Mouse (Mus musculus) lung, postnatal 0 days (tissue): Measurements from ENCODE around the gene Ube2s. TPM values are rescaled to one million over a fixed set of nuclear protein-coding genes. Genes with fewer than 3 reads are reported as not detected.

Experiments
- ATAC-seq: fragments of 200-750 bp; cut with Nextera tagmentation; 2 replicates; pipeline ENCODE4 v1.8.0; 2017; ENCODE audit warnings: moderate library complexity
- DNase-seq: peaks from one replicate; pipeline ENCODE4 v3.0.0-alpha.2; 2016; ENCODE audit warnings: low spot score
- H3K27ac ChIP-seq: fragments of 300-500 bp; sonication (generic); 2 replicates; pipeline ENCODE4 v1.5.1; 2014; ENCODE audit warnings: antibody characterized with exemption, mild to moderate bottlenecking, low read length, mixed read lengths
- H3K27me3 ChIP-seq: fragments of 300-500 bp; sonication (generic); replicated peaks from 2 replicates; pipeline ENCODE4 v1.6.1; 2014; ENCODE audit warnings: low read length, mixed read lengths; ENCODE audit not compliant: insufficient read depth
- H3K36me3 ChIP-seq: fragments of 300-500 bp; sonication (generic); 2 replicates; pipeline ENCODE4 v1.6.1; 2014; ENCODE audit warnings: low read length, mixed read lengths; ENCODE audit not compliant: insufficient read depth
- H3K4me1 ChIP-seq: fragments of 300-500 bp; sonication (generic); 2 replicates; pipeline ENCODE4 v1.6.1; 2014; ENCODE audit warnings: antibody characterized with exemption, low read depth, low read length, mixed read lengths; ENCODE audit not compliant: insufficient read depth
- H3K4me2 ChIP-seq: fragments of 300-500 bp; sonication (generic); replicated peaks from 2 replicates; pipeline ENCODE4 v1.6.1; 2014; ENCODE audit warnings: low read depth, mild to moderate bottlenecking, low read length, moderate library complexity, mixed read lengths
- H3K4me3 ChIP-seq: fragments of 300-500 bp; sonication (generic); 2 replicates; pipeline ENCODE4 v1.5.1; 2014; ENCODE audit warnings: low read depth, low read length
- H3K9ac ChIP-seq: fragments of 300-500 bp; sonication (generic); replicated peaks from 2 replicates; pipeline ENCODE4 v1.6.1; 2014; ENCODE audit warnings: low read depth, mild to moderate bottlenecking
- H3K9me3 ChIP-seq: fragments of 300-500 bp; sonication (generic); 2 replicates; pipeline ENCODE4 v1.6.1; 2016; ENCODE audit warnings: low read length, mixed read lengths
- CTCF ChIP-seq: IDR thresholded peaks from 2 replicates; pipeline ENCODE4 v1.5.1; 2016; ENCODE audit warnings: antibody characterized with exemption, mild to moderate bottlenecking
- EP300 ChIP-seq: IDR thresholded peaks from 2 replicates; pipeline ENCODE4 v1.6.1; 2016; ENCODE audit warnings: antibody characterized with exemption, mild to moderate bottlenecking, control low read depth
- WGBS: fragments of 180-500 bp; shearing (Covaris S2); extraction: QIAGEN DNeasy Blood & Tissue Kit; methylation state at CpG from one replicate; pipeline ENCODE4 v1.1.7; 2014; 5-methylcytosine and 5-hydroxymethylcytosine counted together
- polyA plus RNA-seq: library from polyadenylated mRNA; unstranded; fragments of >200 nt; fragmentation: Nextera tagmentation; extraction: Ambion mirVana; gene quantifications from 2 replicates; pipeline ENCODE4 v1.2.1, GENCODE M21; 2015

Gene Ube2s
- polyA plus RNA-seq, 1 experiment from 2014 or later: 162 TPM

DNA sequence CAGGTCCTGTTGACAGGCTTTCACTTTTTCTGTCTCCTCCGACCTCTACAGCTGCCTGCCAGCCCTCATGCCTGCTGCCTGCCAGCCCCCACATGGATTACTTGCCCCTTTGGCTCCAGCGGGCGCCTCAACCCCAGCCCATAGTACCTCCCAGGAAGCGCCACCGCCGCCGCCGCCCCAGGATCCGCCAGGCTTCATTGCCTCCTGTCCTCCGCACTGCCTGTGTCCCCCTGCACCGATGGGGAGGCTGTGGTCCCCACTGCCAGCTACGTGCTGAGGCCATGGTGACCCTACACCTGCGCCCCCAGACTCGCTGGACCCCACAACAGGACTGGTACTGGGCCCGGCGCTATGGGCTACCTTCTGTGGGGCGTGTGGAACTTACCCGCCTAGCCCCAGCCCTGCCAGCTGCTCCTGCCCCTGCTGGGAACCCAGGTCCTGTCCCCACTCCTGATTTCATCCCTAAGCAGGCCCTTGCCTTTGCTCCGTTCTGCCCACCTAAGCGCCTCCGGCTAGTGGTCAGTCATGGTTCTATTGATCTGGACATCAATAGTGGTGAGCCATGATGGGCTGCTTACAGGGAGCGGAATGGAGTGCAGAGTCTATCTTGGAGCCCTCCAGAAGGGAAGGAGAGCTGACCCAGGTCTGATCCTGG lies 65.9 kb downstream of the Ube2s start:
- 89% methylated on average over 22 of the region's 22 CpGs for WGBS
- H3K4me3 ChIP-seq: no peak overlapping the region
- no peaks in the 10 kb centered on the region for H3K9me3 ChIP-seq
- H3K9ac ChIP-seq: no peak overlapping the region
- no peak overlapping the region for H3K4me2 ChIP-seq
- DNase-seq: no peak
- no peaks in the 10 kb centered on the region for H3K27me3 ChIP-seq
- H3K36me3 ChIP-seq: no peaks in the 10 kb centered on the region; the same call in 1 of the 2 replicates
- TF ChIP-seq EP300: no peak
- TF ChIP-seq CTCF: no peak
- no peak for ATAC-seq
- no peak overlapping the region for H3K27ac ChIP-seq
- no peaks in the 10 kb centered on the region for H3K4me1 ChIP-seq

- Histone ChIP-seq H3K27me3 (no peaks in the 10 kb centered on the region), H3K4me1 (peaks cover 5% of the 10 kb centered on the region; the same call in 1 of the 2 replicates), H3K9ac (no peak overlapping the region), H3K4me2 (no peak overlapping the region), H3K27ac (no peak overlapping the region), H3K9me3 (no peaks in the 10 kb centered on the region), H3K4me3 (no peak overlapping the region), H3K36me3 (no peaks in the 10 kb centered on the region; the same call in 1 of the 2 replicates)
- DNase-seq (no peak), ATAC-seq (no peak)
- no peak for TF ChIP-seq CTCF
- TF ChIP-seq EP300: no peak
- WGBS: 98% methylated on average over 5 of the region's 6 CpGs
Observed at GRCm38 (mm10) chr7:4744886-4745285, 67.5 kb downstream of the Ube2s start.

Other genes with a start within 250 kb of the Ube2s start
- not detected in 2 replicates for gene Ptprh, start 208.5 kb downstream of the Ube2s start, polyA plus RNA-seq
- gene Tmem86b, start 181.2 kb downstream of the Ube2s start, polyA plus RNA-seq: 0.90 and 0.91 TPM in 2 replicates
- gene Ppp6r1, start 153.6 kb downstream of the Ube2s start, polyA plus RNA-seq: 6.8 and 7.5 TPM in 2 replicates
- gene Hspbp1, start 127.5 kb downstream of the Ube2s start, polyA plus RNA-seq: 49.7 and 54.4 TPM in 2 replicates
- 0.31 and 0.45 TPM in 2 replicates for gene Brsk1, start 122.0 kb downstream of the Ube2s start, polyA plus RNA-seq
- gene Tmem150b, start 87.3 kb downstream of the Ube2s start, polyA plus RNA-seq: 0.25 and 0.35 TPM in 2 replicates
- gene Kmt5c, start 72.5 kb downstream of the Ube2s start, polyA plus RNA-seq: 31.9 and 34.4 TPM in 2 replicates
- 67.7 and 77.9 TPM in 2 replicates for gene Cox6b2, start 59.5 kb downstream of the Ube2s start, polyA plus RNA-seq
- gene Fam71e2, start 41.3 kb downstream of the Ube2s start, polyA plus RNA-seq: not detected in 2 replicates
- 0.29 and 0.64 TPM in 2 replicates for gene Il11, start 29.7 kb downstream of the Ube2s start, polyA plus RNA-seq
- 0.55 and 0.74 TPM in 2 replicates for gene Tmem190, start 29.7 kb downstream of the Ube2s start, polyA plus RNA-seq
- 39.2 and 45.4 TPM in 2 replicates for gene Tmem238, start 22.9 kb downstream of the Ube2s start, polyA plus RNA-seq
- gene Rpl28, start 19.7 kb downstream of the Ube2s start, polyA plus RNA-seq: 282 and 294 TPM in 2 replicates
- 0.43 and 0.51 TPM in 2 replicates for gene Shisa7, start 32.1 kb upstream of the Ube2s start, polyA plus RNA-seq
- 12.7 and 16.1 TPM in 2 replicates for gene Isoc2b, start 57.7 kb upstream of the Ube2s start, polyA plus RNA-seq
- 0.53 and 0.57 TPM in 2 replicates for gene Isoc2a, start 64.6 kb upstream of the Ube2s start, polyA plus RNA-seq
- gene Gm36210, start 93.9 kb upstream of the Ube2s start, polyA plus RNA-seq: not detected in 2 replicates
- gene Zfp628, start 102.6 kb upstream of the Ube2s start, polyA plus RNA-seq: 2.7 TPM in 2 replicates
- 1.1 and 2.3 TPM in 2 replicates for gene Nat14, start 109.4 kb upstream of the Ube2s start, polyA plus RNA-seq
- 1.4 and 1.7 TPM in 2 replicates for gene Ssc5d, start 113.2 kb upstream of the Ube2s start, polyA plus RNA-seq
- gene Sbk2, start 151.8 kb upstream of the Ube2s start, polyA plus RNA-seq: 0.19 and 0.26 TPM in 2 replicates
- 0.37 TPM in 2 replicates for gene Sbk3, start 158.6 kb upstream of the Ube2s start, polyA plus RNA-seq
- gene Zfp579, start 183.6 kb upstream of the Ube2s start, polyA plus RNA-seq: 29.7 and 30.6 TPM in 2 replicates
- gene Zfp524, start 201.8 kb upstream of the Ube2s start, polyA plus RNA-seq: 22.4 and 24.6 TPM in 2 replicates
- gene Fiz1, start 202.1 kb upstream of the Ube2s start, polyA plus RNA-seq: 20.5 and 20.8 TPM in 2 replicates
- gene Gm44973, start 202.9 kb upstream of the Ube2s start, polyA plus RNA-seq: 2.1 and 4.4 TPM in 2 replicates
- gene Zfp865, start 207.8 kb upstream of the Ube2s start, polyA plus RNA-seq: 3.4 and 3.8 TPM in 2 replicates
- gene Ccdc106, start 208.0 kb upstream of the Ube2s start, polyA plus RNA-seq: 0.42 and 1.2 TPM in 2 replicates
- not detected in 2 replicates for gene 4632433K11Rik, start 221.5 kb upstream of the Ube2s start, polyA plus RNA-seq
- 6.5 and 7.7 TPM in 2 replicates for gene Zfp784, start 225.9 kb upstream of the Ube2s start, polyA plus RNA-seq
- gene Zfp580, start 238.9 kb upstream of the Ube2s start, polyA plus RNA-seq: 25.7 and 30.4 TPM in 2 replicates
- 42.0 and 46.1 TPM in 2 replicates for gene U2af2, start 249.6 kb upstream of the Ube2s start, polyA plus RNA-seq